Mouse (Mus musculus) spleen, adult 18-20 months (tissue): Measurements from ENCODE around the gene Zfp423.

Experiments
- DNase-seq, 2 experiments: peaks; one replicate each; pipeline ENCODE4 v3.0.0; 2022; ENCODE audit warnings: mixed read lengths in 2 of 2

The Zfp423 gene

GRCm38 (mm10) chr8:87959320-87959920 lies at the start of gene Zfp423:
TSS of gene Zfp423 (minus strand) at chr8:87959595.
- DNase-seq = no peak

GRCm38 (mm10) chr8:88006811-88007210 lies 47.4 kb upstream of the Zfp423 start:
- no peak for DNase-seq

- no peak for DNase-seq
Observed at GRCm38 (mm10) chr8:87984778-87985177, 25.4 kb upstream of the Zfp423 start.

GRCm38 (mm10) chr8:87984032-87984431 lies 24.6 kb upstream of the Zfp423 start:
- DNase-seq = no peak

GRCm38 (mm10) chr8:87982936-87983335 lies 23.5 kb upstream of the Zfp423 start:
- no peak for DNase-seq

- no peak for DNase-seq
Observed at GRCm38 (mm10) chr8:87975466-87975809, 16.0 kb upstream of the Zfp423 start.

GRCm38 (mm10) chr8:87974759-87975465 lies 15.5 kb upstream of the Zfp423 start:
- no peak for DNase-seq

- no peak for DNase-seq
Observed at GRCm38 (mm10) chr8:87974122-87974758, 14.8 kb upstream of the Zfp423 start.

GRCm38 (mm10) chr8:87967866-87968620 lies 8.6 kb upstream of the Zfp423 start:
- no peak for DNase-seq

- no peak for DNase-seq
Observed at GRCm38 (mm10) chr8:87967057-87967820, 7.8 kb upstream of the Zfp423 start.

GRCm38 (mm10) chr8:87962514-87963225 lies 3.3 kb upstream of the Zfp423 start:
- no peak for DNase-seq

- peak in 1 of 2 experiments; percentile 14 for DNase-seq
Observed at GRCm38 (mm10) chr8:87961680-87962513, 2.5 kb upstream of the Zfp423 start.

GRCm38 (mm10) chr8:87961108-87961507 lies 1.7 kb upstream of the Zfp423 start:
- no peak for DNase-seq

GRCm38 (mm10) chr8:87960061-87960749 lies 810 bp upstream of the Zfp423 start:
- DNase-seq = peak in 1 of 2 experiments; percentile 9

GRCm38 (mm10) chr8:87958451-87959319 lies 710 bp downstream of the Zfp423 start:
- peak in 1 of 2 experiments; percentile 26 for DNase-seq

- no peak for DNase-seq
Observed at GRCm38 (mm10) chr8:87957871-87958450, 1.4 kb downstream of the Zfp423 start.

- no peak for DNase-seq
Observed at GRCm38 (mm10) chr8:87956001-87956400, 3.4 kb downstream of the Zfp423 start.

GRCm38 (mm10) chr8:87953473-87953872 lies 5.9 kb downstream of the Zfp423 start:
- no peak for DNase-seq

GRCm38 (mm10) chr8:87952298-87952697 lies 7.1 kb downstream of the Zfp423 start:
- DNase-seq = no peak
